Mouse (Mus musculus) natural killer cell, adult 2 months (primary cell): ENCODE results near the gene Klhl29.

ENCODE experiments used
- DNase-seq, 2 experiments: peaks; one replicate each; pipeline ENCODE4 v3.0.0; 2022; ENCODE audit warnings: low spot score in 2 of 2

The Klhl29 gene

GRCm38 (mm10) chr12:5254246-5254982 lies 121.1 kb downstream of the Klhl29 start:
- no peak for DNase-seq

- DNase-seq = no peak
These were observed 122.0 kb downstream of the Klhl29 start for GRCm38 (mm10) chr12:5253289-5254005.

DNA sequence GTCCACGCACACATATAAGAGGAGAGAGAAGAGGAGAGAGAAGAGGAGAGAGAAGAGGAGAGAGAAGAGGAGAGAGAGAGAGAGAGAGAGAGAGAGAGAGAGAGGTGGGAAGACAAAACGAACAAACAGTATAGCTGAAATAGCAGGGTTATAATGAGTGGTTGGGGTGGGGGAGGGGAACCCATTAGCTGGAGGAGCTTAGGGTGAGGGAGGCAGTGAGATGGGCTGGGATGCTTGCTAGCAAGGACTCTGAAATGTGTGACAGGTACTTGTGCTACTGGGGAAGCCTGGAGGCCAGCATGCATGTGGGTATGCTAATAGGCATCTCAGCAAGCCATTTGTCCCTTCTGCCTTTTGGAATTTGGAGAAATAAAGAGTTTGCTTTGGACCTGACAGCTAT lies 122.9 kb downstream of the Klhl29 start:
- DNase-seq = no peak

DNA sequence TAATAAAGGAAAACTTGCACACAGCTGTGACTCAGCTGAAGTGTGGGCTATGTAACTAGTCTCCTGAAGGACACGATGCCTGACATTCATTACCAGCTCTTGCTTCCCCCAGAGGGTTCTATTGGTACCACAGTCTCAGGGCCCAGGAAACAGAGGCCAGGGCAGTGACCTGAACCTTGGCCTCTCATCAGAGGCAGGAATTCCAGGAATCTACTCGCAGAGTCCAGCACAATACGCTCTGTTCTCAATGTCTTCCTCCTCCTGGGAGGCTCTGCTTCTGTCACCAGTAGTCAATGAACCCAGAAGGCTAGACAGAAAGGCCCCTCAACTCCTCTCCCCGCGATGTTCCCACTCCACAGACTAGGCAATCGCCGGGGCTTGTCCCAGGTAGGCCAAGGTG lies 125.4 kb downstream of the Klhl29 start:
- DNase-seq = no peak

GRCm38 (mm10) chr12:5249068-5249467 lies 126.4 kb downstream of the Klhl29 start:
- no peak for DNase-seq

DNA sequence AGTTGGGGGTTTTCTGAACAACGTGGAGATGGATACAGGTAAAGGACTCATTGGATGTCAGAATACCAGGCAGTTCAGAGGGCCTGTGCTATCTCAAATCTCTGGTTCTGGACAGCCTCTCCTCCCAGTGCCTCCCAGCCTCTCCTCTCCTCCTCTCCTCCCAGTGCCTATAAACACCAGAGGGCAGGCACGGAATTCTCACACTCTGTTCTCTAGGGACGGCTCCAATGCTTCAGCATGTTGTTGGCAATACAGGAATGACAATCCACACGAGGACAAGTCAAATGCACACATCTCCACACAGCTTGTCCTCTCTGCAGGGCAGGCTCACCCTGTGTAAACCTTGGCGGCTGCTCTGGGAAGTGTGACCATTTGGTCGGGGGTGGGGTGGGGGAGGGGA lies 128.0 kb downstream of the Klhl29 start:
- no peak for DNase-seq

DNA sequence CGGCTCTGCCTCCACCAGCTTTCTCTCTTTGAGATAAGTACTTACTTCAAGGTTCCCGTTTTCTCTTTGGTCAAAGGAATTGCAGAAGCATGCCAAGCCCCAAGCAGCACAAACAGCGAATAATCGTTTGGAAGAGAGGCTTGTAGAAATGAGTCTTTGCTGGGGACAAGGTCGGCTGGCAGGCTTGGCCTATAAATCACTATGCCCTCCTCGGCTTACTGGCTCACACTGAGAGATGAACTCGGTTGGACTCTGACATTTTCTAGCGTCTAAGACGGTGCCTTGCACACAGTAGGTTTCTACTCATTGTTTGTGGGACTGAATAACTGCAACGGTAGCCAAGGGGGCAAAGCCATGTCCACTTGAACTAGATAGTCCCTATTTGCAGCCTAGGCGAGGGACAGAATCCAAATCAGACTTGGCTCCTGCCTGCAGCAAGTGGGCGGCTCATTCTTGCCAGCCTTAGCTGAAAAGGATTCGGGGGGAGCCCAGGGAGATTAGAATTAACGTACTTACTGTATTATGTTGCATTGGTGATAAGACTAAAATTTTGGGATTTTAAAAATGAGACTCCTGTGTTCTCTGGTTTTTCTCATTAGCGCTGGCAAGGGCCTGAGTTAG lies 128.7 kb downstream of the Klhl29 start:
- no peak for DNase-seq

GRCm38 (mm10) chr12:5246193-5246621 lies 129.3 kb downstream of the Klhl29 start:
- no peak for DNase-seq

DNA sequence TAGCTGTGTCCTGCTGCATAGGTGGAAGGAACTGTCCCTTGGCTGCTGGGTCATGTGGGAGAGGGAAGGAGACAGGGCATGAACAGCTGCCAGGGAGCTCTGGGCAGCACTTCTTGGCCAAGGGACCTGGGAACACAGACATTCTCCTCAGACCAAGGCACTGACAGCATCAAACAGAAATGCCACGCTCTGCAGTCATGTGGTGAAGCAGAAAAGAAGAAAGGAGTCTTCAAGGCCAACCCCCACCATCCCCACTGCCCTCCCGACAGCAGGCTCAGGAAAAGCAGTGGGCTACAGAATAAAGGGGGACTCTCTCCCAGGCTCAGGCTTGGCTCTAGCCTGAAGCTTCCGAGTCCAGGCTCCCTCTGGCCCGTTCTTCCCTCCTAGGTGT lies 130.3 kb downstream of the Klhl29 start:
- no peak for DNase-seq

GRCm38 (mm10) chr12:5244431-5245206 lies 130.9 kb downstream of the Klhl29 start:
- DNase-seq = no peak

DNA sequence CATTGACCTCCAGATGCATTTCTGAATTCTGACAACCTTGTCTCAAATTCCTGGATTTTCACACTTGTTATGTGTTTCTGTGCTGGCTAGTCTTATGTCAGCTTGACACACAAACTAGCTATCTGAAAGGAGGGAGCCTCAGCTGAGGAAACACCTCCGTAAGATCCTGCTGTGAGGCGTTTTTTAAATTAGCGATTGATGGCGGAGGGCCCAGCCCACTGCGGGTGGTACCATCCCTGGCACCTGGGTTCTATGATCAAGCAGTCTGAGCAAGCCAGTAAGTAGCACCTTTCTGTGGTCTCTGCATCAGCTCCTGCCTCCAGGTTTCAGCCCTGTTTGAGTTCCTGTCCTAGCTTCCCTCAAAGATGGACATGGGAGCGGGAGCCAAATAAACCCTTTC lies 131.6 kb downstream of the Klhl29 start:
- no peak for DNase-seq

DNA sequence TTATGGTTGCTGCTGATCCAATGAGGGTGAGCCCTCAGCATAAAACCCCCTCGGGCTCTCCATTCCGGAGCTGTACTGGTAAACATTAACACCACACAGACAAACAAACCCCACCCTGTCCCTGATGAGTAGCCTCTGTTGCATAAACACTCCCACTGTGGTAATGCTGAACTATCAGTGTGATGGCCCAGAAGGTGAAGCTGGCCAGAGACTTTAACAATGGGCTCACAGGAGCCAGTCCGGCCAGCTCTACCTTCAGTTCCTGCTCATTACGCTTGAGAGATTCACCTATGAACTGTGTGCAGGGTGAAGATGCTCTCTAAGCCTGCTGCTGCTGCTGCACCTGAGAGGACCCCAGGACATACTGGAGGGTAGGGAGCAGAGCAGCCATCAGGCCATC lies 132.0 kb downstream of the Klhl29 start:
- DNase-seq = no peak

- DNase-seq = no peak
These were observed 132.7 kb downstream of the Klhl29 start for GRCm38 (mm10) chr12:5242551-5243330.

GRCm38 (mm10) chr12:5239451-5240245 lies 135.8 kb downstream of the Klhl29 start:
- no peak for DNase-seq

GRCm38 (mm10) chr12:5237078-5237477 lies 138.4 kb downstream of the Klhl29 start:
- no peak for DNase-seq

GRCm38 (mm10) chr12:5235596-5235995 lies 139.9 kb downstream of the Klhl29 start:
- DNase-seq = no peak

DNA sequence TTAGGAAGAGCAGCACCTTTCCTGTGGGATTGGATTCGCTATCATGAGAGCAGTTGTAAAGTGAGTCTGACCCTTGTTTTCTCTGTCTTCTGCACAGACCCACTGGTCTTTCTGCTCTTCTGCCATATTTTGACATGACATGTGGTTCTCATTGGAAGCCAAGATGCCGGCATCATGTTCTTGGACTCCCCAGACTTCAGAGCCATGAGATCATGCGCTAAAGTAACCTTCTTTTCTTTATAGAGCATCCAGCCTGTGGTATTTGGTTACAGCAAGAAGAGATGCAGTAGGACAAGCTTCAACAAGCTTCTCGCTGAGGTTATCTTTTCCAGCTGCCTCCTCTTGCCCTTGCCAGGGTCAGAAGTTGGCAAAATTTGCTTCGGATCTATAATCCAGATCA lies 145.0 kb downstream of the Klhl29 start:
- no peak for DNase-seq

GRCm38 (mm10) chr12:5226676-5227654 lies 148.5 kb downstream of the Klhl29 start:
- no peak for DNase-seq

DNA sequence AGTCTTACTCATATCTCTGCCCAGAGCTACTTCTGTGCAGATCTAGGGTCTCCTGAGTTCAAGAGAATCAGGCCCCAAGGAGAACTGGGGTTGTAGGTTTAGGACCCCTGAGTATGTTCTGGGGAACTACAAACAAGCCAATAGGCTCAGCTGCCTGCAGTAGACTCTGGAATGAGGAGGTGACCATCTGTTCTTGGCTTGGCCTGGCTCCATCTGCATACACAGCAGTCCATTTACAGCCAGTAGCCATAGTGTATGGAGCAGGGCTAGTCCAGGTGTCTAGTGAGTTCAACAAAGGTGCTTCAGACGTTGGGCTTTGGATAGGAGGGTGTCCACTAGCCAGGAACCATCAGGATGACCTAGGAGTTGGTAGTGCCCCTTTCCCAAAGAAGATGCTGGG lies 151.9 kb downstream of the Klhl29 start:
- DNase-seq = no peak
